Mouse (Mus musculus): ENCODE results near the gene Txnrd2. TPM values are rescaled to one million over a fixed set of nuclear protein-coding genes. Genes with fewer than 3 reads are reported as not detected.

The Txnrd2 gene
- polyA plus RNA-seq, 1 experiment from 2014 or later, result 24.9 TPM

DNA sequence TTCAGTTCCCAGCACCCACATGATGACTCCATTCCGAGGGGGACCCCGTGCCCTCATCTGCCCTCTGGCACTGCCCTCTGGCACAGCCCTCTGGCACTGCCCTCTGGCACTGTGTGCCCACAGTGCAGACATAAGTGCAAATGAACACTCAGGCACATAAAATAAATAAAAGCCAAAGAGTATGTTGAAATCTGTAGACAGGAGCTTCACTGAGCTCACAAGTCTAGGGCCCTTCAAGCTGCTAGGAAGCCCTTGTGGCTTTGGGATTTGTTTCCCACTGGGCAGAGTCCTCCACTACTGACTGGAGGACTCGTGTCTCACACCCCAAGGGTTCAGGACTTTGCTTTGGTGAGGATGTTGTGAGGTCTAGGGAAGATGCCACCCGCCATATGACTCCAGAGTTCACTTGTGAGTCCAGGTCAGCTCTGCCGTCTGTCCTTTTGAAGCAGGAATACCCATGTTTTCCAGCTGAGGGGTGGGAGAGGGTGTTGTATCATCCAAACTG, 1.9 kb downstream of the Txnrd2 start:
- H3K9me3 ChIP-seq (ENCODE audit: control insufficient read depth, low read length), result no peaks in the 10 kb centered on the region
- peaks cover 4% of the 10 kb centered on the region for H3K36me3 ChIP-seq (ENCODE audit: control insufficient read depth, insufficient read depth, low read length)
- H3K27ac ChIP-seq (replicated peaks; ENCODE audit: low read depth, low read length), result no peak overlapping the region
- no peak overlapping the region for H3K4me2 ChIP-seq (ENCODE audit: low read length)
- 87% methylated on average over 5 of the region's 5 CpGs for WGBS
- H3K4me1 ChIP-seq (ENCODE audit: control insufficient read depth, insufficient read depth, low read length), result peaks cover 22% of the 10 kb centered on the region
- H3K4me3 ChIP-seq (replicated peaks; ENCODE audit: low read depth, low read length), result no peak overlapping the region
- DNase-seq, result no peak
- no peak for ATAC-seq (ENCODE audit: low FRiP score, low TSS enrichment)
- H3K27me3 ChIP-seq (ENCODE audit: control insufficient read depth, insufficient read depth, low read length), result no peaks in the 10 kb centered on the region
- H3K9ac ChIP-seq (replicated peaks; ENCODE audit: low read length), result no peak overlapping the region

GRCm38 (mm10) chr16:18428516-18429042, 2.4 kb downstream of the Txnrd2 start:
- 88% methylated on average over 7 of the region's 7 CpGs for WGBS
- no peak overlapping the region for H3K9ac ChIP-seq (replicated peaks; ENCODE audit: low read length)

GRCm38 (mm10) chr16:18429641-18430040, 3.5 kb downstream of the Txnrd2 start:
- DNase-seq, result no peak
- no peak for ATAC-seq (ENCODE audit: low FRiP score, low TSS enrichment)
- peaks cover 17% of the 10 kb centered on the region for H3K4me1 ChIP-seq (ENCODE audit: control insufficient read depth, insufficient read depth, low read length)
- no peak overlapping the region for H3K4me3 ChIP-seq (replicated peaks; ENCODE audit: low read depth, low read length)
- no peak overlapping the region for H3K4me2 ChIP-seq (ENCODE audit: low read length)
- H3K9ac ChIP-seq (replicated peaks; ENCODE audit: low read length), result no peak overlapping the region
- no peak overlapping the region for H3K27ac ChIP-seq (replicated peaks; ENCODE audit: low read depth, low read length)
- no peaks in the 10 kb centered on the region for H3K9me3 ChIP-seq (ENCODE audit: control insufficient read depth, low read length)
- no peaks in the 10 kb centered on the region for H3K27me3 ChIP-seq (ENCODE audit: control insufficient read depth, insufficient read depth, low read length)
- H3K36me3 ChIP-seq (ENCODE audit: control insufficient read depth, insufficient read depth, low read length), result no peaks in the 10 kb centered on the region
- 94% methylated on average over 8 of the region's 8 CpGs for WGBS

More at GRCm38 (mm10) chr16:18428516-18429042, 2.4 kb downstream of the Txnrd2 start:
- ATAC-seq (ENCODE audit: low FRiP score, low TSS enrichment) (no peak), DNase-seq (no peak)
- Histone ChIP-seq H3K4me2 (ENCODE audit: low read length) (no peak overlapping the region), H3K9me3 (ENCODE audit: control insufficient read depth, low read length) (no peaks in the 10 kb centered on the region), H3K27me3 (ENCODE audit: control insufficient read depth, insufficient read depth, low read length) (no peaks in the 10 kb centered on the region), H3K27ac (replicated peaks; ENCODE audit: low read depth, low read length) (no peak overlapping the region), H3K4me3 (replicated peaks; ENCODE audit: low read depth, low read length) (no peak overlapping the region), H3K36me3 (ENCODE audit: control insufficient read depth, insufficient read depth, low read length) (no peaks in the 10 kb centered on the region), H3K4me1 (ENCODE audit: control insufficient read depth, insufficient read depth, low read length) (peaks cover 22% of the 10 kb centered on the region)

DNA sequence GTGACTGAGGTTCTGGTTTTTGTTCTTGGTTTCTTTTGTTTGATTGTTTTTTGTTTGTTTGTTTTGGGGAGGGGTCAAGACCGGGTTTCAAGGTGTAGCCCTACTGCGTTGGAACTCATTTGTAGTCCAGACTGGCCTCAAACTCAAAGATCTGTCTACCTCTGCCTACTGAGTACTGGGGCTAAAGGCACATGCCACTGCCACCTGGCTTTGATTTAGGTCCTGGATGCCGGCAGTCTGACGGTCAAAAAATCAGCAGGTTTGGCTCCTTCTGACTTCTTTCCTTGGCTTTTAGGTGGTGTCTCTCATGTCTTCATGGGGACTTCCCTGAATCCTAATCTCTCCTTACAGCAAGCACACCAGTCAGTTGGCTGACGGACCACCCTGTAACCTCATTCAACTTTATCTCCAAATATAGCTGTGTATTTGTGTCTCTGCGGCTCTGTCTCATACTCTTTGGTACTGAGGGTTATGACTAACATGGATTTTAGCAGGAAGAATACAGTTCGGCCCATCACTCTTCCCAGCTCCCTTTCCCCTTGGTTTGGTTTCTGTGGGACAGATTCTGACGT, 4.5 kb downstream of the Txnrd2 start:
- Histone ChIP-seq H3K27ac (replicated peaks; ENCODE audit: low read depth, low read length) (no peak overlapping the region), H3K36me3 (ENCODE audit: control insufficient read depth, insufficient read depth, low read length) (no peaks in the 10 kb centered on the region), H3K4me2 (ENCODE audit: low read length) (no peak overlapping the region), H3K4me1 (ENCODE audit: control insufficient read depth, insufficient read depth, low read length) (peaks cover 9% of the 10 kb centered on the region), H3K9me3 (ENCODE audit: control insufficient read depth, low read length) (no peaks in the 10 kb centered on the region), H3K9ac (replicated peaks; ENCODE audit: low read length) (no peak overlapping the region), H3K4me3 (replicated peaks; ENCODE audit: low read depth, low read length) (no peak overlapping the region), H3K27me3 (ENCODE audit: control insufficient read depth, insufficient read depth, low read length) (no peaks in the 10 kb centered on the region)
- 86% methylated on average over 8 of the region's 8 CpGs for WGBS
- no peak for DNase-seq
- ATAC-seq (ENCODE audit: low FRiP score, low TSS enrichment), result no peak

- Histone ChIP-seq H3K4me1 (ENCODE audit: control insufficient read depth, insufficient read depth, low read length) (no peaks in the 10 kb centered on the region), H3K9me3 (ENCODE audit: control insufficient read depth, low read length) (no peaks in the 10 kb centered on the region), H3K9ac (replicated peaks; ENCODE audit: low read length) (no peak overlapping the region), H3K4me3 (replicated peaks; ENCODE audit: low read depth, low read length) (no peak overlapping the region), H3K4me2 (ENCODE audit: low read length) (no peak overlapping the region), H3K27me3 (ENCODE audit: control insufficient read depth, insufficient read depth, low read length) (no peaks in the 10 kb centered on the region), H3K27ac (replicated peaks; ENCODE audit: low read depth, low read length) (no peak overlapping the region), H3K36me3 (ENCODE audit: control insufficient read depth, insufficient read depth, low read length) (peaks cover 15% of the 10 kb centered on the region; the same call in 1 of the 2 replicates)
- WGBS, result 94% methylated on average over 5 of the region's 5 CpGs
- no peak for DNase-seq
- no peak for ATAC-seq (ENCODE audit: low FRiP score, low TSS enrichment)
These were observed 7.2 kb downstream of the Txnrd2 start for GRCm38 (mm10) chr16:18433341-18433920.

- ATAC-seq (ENCODE audit: low FRiP score, low TSS enrichment) (no peak), DNase-seq (no peak)
- no peak overlapping the region for H3K4me3 ChIP-seq (replicated peaks; ENCODE audit: low read depth, low read length)
- no peaks in the 10 kb centered on the region for H3K4me1 ChIP-seq (ENCODE audit: control insufficient read depth, insufficient read depth, low read length)
- no peak overlapping the region for H3K4me2 ChIP-seq (ENCODE audit: low read length)
- peaks cover 24% of the 10 kb centered on the region for H3K36me3 ChIP-seq (ENCODE audit: control insufficient read depth, insufficient read depth, low read length)
- no peaks in the 10 kb centered on the region for H3K9me3 ChIP-seq (ENCODE audit: control insufficient read depth, low read length)
- WGBS, result 90% methylated on average over 6 of the region's 6 CpGs
- no peak overlapping the region for H3K9ac ChIP-seq (replicated peaks; ENCODE audit: low read length)
- no peaks in the 10 kb centered on the region for H3K27me3 ChIP-seq (ENCODE audit: control insufficient read depth, insufficient read depth, low read length)
- H3K27ac ChIP-seq (replicated peaks; ENCODE audit: low read depth, low read length), result no peak overlapping the region
These were observed 9.9 kb downstream of the Txnrd2 start for GRCm38 (mm10) chr16:18436128-18436527.

DNA sequence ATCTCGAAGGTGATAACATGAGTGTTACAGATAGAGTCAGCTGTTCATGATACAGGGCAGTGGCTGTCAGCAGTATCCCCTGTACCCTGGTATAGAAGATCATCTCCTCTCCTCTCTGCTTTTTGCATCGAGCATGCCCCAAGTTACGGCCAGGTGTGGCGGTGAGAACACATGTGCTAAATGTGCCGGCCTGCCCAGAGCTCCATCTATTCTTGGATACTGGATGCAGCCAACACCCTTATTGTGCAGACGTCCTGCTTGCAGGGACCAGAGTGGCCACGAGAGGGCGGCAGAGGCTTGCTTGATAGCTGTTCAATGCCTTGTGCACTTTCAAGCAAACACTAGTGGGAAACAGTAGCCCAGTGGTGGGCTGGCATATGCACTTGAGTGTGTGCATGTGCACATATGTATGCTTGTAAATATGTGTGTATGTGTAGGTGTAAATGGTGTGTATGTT, 17.2 kb downstream of the Txnrd2 start:
- H3K9me3 ChIP-seq (ENCODE audit: control insufficient read depth, low read length), result no peaks in the 10 kb centered on the region
- H3K4me2 ChIP-seq (ENCODE audit: low read length), result no peak overlapping the region
- H3K27ac ChIP-seq (replicated peaks; ENCODE audit: low read depth, low read length), result no peak overlapping the region
- H3K9ac ChIP-seq (replicated peaks; ENCODE audit: low read length), result no peak overlapping the region
- no peaks in the 10 kb centered on the region for H3K27me3 ChIP-seq (ENCODE audit: control insufficient read depth, insufficient read depth, low read length)
- peaks cover 24% of the 10 kb centered on the region for H3K36me3 ChIP-seq (ENCODE audit: control insufficient read depth, insufficient read depth, low read length)
- 25% methylated on average over 8 of the region's 8 CpGs for WGBS
- peak; percentile 90 for ATAC-seq (ENCODE audit: low FRiP score, low TSS enrichment)
- no peak overlapping the region for H3K4me3 ChIP-seq (replicated peaks; ENCODE audit: low read depth, low read length)
- peak; percentile 98 for DNase-seq
- H3K4me1 ChIP-seq (ENCODE audit: control insufficient read depth, insufficient read depth, low read length), result no peaks in the 10 kb centered on the region

DNA sequence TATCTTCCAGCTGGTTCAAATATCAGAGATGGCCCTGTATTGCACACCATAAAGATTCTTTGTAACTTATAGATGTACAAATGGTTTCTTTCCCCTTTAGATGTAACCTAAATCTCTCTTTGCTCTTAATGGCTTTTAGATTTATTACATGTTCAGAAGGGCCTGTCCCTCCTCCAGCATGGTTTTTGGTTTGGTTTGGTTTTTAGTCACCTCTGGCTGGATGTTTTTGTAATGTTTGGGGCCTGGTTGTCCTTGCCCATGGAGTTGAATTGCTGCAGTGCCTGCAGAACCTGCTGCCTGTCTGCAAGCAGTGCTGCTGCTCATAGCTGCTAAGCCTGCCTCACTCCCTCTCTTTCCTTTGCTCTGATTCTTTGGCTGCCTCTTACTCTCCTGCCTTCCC, 21.1 kb downstream of the Txnrd2 start:
- Histone ChIP-seq H3K9ac (replicated peaks; ENCODE audit: low read length) (no peak overlapping the region), H3K36me3 (ENCODE audit: control insufficient read depth, insufficient read depth, low read length) (peaks cover 8% of the 10 kb centered on the region), H3K4me2 (ENCODE audit: low read length) (no peak overlapping the region), H3K27ac (replicated peaks; ENCODE audit: low read depth, low read length) (no peak overlapping the region), H3K9me3 (ENCODE audit: control insufficient read depth, low read length) (no peaks in the 10 kb centered on the region), H3K4me1 (ENCODE audit: control insufficient read depth, insufficient read depth, low read length) (no peaks in the 10 kb centered on the region), H3K4me3 (replicated peaks; ENCODE audit: low read depth, low read length) (no peak overlapping the region), H3K27me3 (ENCODE audit: control insufficient read depth, insufficient read depth, low read length) (no peaks in the 10 kb centered on the region)
- no peak for DNase-seq
- ATAC-seq (ENCODE audit: low FRiP score, low TSS enrichment), result no peak

DNA sequence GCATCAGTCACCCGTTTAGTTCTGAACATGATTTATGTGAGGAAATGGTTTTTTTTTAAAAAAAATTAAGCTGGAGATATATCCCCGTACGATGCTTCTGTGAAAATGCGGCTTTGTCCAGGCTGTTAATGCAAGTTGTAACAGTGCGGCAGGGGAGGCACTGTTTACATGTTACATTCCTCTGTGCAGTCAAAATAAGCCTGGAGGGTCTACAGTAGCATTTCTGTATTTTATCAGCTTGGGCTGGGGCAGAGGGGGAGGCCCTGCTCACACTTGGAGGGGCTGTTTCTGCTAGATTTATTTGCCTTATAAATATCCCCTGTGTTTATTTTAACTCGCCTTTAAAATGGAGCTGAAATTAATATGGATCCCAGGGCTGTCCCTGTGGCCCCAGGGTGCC, 21.9 kb downstream of the Txnrd2 start:
- no peaks in the 10 kb centered on the region for H3K9me3 ChIP-seq (ENCODE audit: control insufficient read depth, low read length)
- no peak overlapping the region for H3K4me2 ChIP-seq (ENCODE audit: low read length)
- ATAC-seq (ENCODE audit: low FRiP score, low TSS enrichment), result no peak
- no peaks in the 10 kb centered on the region for H3K4me1 ChIP-seq (ENCODE audit: control insufficient read depth, insufficient read depth, low read length)
- H3K9ac ChIP-seq (replicated peaks; ENCODE audit: low read length), result no peak overlapping the region; the same call in 1 of the 2 replicates
- H3K27me3 ChIP-seq (ENCODE audit: control insufficient read depth, insufficient read depth, low read length), result no peaks in the 10 kb centered on the region
- WGBS, result 89% methylated on average over 6 of the region's 6 CpGs
- DNase-seq, result no peak
- H3K36me3 ChIP-seq (ENCODE audit: control insufficient read depth, insufficient read depth, low read length), result peaks cover 4% of the 10 kb centered on the region; the same call in 1 of the 2 replicates
- no peak overlapping the region for H3K4me3 ChIP-seq (replicated peaks; ENCODE audit: low read depth, low read length)
- H3K27ac ChIP-seq (replicated peaks; ENCODE audit: low read depth, low read length), result no peak overlapping the region

Data from midbrain, embryonic 14.5 days (tissue).